Mouse (Mus musculus) embryonic facial prominence, embryonic 12.5 days (tissue): Measurements from ENCODE around the gene Kazald1. TPM values are rescaled to one million over a fixed set of nuclear protein-coding genes. Genes with fewer than 3 reads are reported as not detected.

Experiments used
- polyA plus RNA-seq: library from polyadenylated mRNA; unstranded; fragments of >200 nt; fragmentation: Nextera tagmentation; extraction: Ambion mirVana; gene quantifications from 2 replicates; pipeline ENCODE4 v1.2.1, GENCODE M21; 2016

Gene Kazald1
- polyA plus RNA-seq, 1 experiment from 2014 or later: 8.4 TPM

Other genes with a start within 250 kb of the Kazald1 start
- 50.1 and 51.6 TPM in 2 replicates for gene Slf2, start 144.1 kb upstream of the Kazald1 start, polyA plus RNA-seq
- 7.0 TPM in 2 replicates for gene Sema4g, start 86.1 kb upstream of the Kazald1 start, polyA plus RNA-seq
- gene Twnk, start 69.6 kb upstream of the Kazald1 start, polyA plus RNA-seq: 28.6 and 29.1 TPM in 2 replicates
- 74.5 and 75.8 TPM in 2 replicates for gene Mrpl43, start 68.8 kb upstream of the Kazald1 start, polyA plus RNA-seq
- gene Lzts2, start 60.8 kb upstream of the Kazald1 start, polyA plus RNA-seq: 107 and 112 TPM in 2 replicates
- gene Pdzd7, start 29.5 kb upstream of the Kazald1 start, polyA plus RNA-seq: 0.29 and 0.52 TPM in 2 replicates
- 24.3 and 25.1 TPM in 2 replicates for gene Sfxn3, start 27.7 kb upstream of the Kazald1 start, polyA plus RNA-seq
- 2.8 and 3.8 TPM in 2 replicates for gene Tlx1, start 75.4 kb downstream of the Kazald1 start, polyA plus RNA-seq
- 0.64 and 1.2 TPM in 2 replicates for gene Lbx1, start 160.6 kb downstream of the Kazald1 start, polyA plus RNA-seq